Mouse (Mus musculus) mesoderm, embryonic 11.5 days (tissue): Measurements from ENCODE around the gene Cluap1.
"Not testable (repeated sequence)": the region's sequence is repeated elsewhere in the genome, so short reads cannot be mapped to it uniquely, and the experiment has no call there.

ENCODE experiments used
- DNase-seq: peaks from one replicate; pipeline ENCODE4 v3.0.0-alpha.2; 2012; ENCODE audit warnings: low read depth, low spot score

Gene Cluap1

DNA sequence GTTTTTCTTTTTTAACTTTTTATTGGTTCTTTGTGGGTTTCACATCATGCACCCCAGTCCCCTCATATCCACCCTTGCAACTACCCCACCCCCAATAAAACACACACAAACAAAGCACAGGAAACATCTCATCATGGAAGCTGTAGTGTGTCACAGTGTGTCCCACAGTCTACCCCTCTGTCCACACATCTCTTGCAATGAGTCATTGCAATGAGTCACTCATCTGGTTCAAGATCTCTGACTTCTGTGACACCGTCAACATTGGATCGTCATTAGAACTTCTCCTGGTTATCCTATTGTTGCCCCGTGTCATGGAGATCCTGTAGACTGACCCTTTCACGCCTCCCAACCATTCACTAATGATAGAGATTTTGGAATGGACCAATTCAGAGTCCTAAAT lies 26.1 kb downstream of the Cluap1 start:
- DNase-seq: no peak

DNA sequence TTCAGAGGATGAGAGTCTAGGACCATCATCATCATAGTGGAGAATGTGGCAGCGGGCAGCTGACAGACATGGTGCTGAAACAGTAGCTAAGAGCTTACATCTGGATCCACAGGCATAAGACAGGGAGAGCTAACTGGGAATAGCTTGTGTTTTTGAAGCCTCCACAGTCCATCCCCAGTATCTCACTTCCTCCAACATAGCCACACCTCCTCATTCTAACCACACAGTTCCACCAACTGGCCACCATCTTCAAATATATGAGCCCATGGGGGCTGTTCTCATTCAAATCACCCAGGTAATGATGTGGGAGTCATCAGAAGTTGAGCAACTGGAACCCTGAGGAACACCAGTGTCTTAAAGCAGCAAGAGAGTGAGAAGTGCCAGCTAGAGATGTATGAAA lies 42.5 kb downstream of the Cluap1 start:
- no peak for DNase-seq

DNA sequence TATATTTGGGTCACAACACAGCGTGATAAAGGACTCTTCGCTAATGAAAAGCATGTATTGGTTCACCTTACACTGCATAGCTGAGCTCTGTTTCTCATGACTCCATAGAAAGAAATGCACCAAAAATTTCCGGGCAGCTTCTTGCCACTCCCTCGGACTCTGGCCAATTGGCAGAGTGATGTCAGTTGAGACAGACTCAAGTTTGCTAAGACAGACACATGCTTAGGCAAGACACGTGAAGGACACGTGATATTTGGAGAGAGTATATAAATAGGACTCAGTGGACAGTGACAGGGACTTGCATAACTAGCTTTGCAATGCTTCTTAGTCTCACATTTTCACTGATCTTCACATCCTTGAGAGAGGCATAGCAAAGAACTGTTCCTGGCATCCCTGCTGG lies 47.8 kb downstream of the Cluap1 start:
- no peak for DNase-seq

- DNase-seq: no peak
Observed at GRCm38 (mm10) chr16:3959261-3959660, 50.7 kb downstream of the Cluap1 start.

GRCm38 (mm10) chr16:3964990-3965389 lies 56.4 kb downstream of the Cluap1 start:
- no peak for DNase-seq

GRCm38 (mm10) chr16:3965534-3965933 lies 56.9 kb downstream of the Cluap1 start:
- DNase-seq: no peak

DNA sequence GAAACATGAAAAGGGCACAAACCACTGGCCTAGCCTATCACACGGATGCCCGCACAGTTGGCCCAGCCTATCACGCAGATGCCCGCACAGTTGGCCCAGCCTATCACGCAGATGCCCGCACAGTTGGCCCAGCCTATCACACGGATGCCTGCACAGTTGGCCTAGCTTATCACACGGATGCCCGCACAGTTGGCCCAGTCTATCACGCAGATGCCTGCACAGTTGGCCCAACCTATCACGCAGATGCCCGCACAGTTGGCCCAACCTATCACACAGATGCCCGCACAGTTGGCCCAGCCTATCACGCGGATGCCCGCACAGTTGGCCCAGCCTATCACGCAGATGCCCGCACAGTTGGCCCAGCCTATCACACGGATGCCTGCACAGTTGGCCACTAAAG lies 65.9 kb downstream of the Cluap1 start:
- not testable (repeated sequence) for DNase-seq

- no peak for DNase-seq
Observed at GRCm38 (mm10) chr16:3975658-3976057, 67.1 kb downstream of the Cluap1 start.

DNA sequence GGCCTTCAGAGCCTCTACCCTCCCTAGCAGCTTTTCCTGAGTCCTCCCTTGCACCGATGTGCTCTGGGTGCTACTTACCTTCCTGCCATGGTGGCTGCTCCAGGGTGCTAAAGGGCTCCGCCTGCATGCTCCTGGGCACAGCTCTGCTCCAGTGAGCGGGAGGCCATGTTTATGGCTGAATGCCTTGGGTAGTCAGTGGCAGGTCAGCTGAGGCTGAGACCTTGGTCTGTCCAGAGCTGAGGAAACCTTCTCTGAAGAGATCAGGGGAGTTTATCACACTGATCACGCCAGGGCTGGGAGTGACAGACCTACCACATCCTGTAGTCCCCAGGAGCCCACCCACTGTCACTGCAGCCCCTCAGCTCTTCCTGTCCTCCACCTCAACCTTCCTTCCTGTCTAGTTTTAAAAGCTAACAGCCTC lies 67.7 kb downstream of the Cluap1 start, which contains the start of gene Nlrc3:
Nlrc3 (minus strand) TSS at position 382 of the 421 bp plus-strand sequence.
- DNase-seq: no peak

GRCm38 (mm10) chr16:3976712-3977111 lies 68.1 kb downstream of the Cluap1 start:
- peak; percentile 5 for DNase-seq

- DNase-seq: no peak
Observed at GRCm38 (mm10) chr16:3982173-3982572, 73.6 kb downstream of the Cluap1 start.

DNA sequence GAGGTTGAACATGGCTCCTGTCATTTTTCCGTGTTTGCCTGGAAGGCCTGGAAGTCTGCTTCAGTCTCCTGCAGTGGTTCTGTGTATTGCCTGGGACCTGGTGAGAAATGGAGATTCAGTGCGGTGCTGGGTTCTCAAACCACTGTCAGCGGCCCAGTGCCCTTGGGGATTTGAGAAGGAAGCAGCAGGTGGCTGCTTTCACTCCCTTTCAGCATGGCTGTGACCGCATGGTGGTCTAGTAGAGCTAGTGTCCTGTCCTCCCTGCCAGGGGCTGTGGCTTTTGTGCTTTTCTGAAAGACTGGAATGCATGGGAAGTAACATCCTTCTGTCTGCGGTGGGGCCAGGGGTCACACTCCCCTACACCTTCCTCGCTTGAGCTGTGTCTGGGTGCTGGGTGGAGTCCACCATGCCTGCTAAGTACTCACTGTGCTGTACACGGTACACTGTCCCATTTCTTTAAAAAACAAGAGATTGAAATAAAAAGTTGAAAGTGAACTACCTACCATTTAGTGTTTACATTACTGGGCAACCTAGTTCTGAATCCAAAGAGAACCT lies 74.6 kb downstream of the Cluap1 start:
- DNase-seq: no peak

GRCm38 (mm10) chr16:3988410-3988809 lies 79.8 kb downstream of the Cluap1 start:
- no peak for DNase-seq
